Mouse (Mus musculus) lung, embryonic 14.5 days (tissue): ENCODE measurements around the gene Med15. TPM values are rescaled to one million over a fixed set of nuclear protein-coding genes. Genes with fewer than 3 reads are reported as not detected.

ENCODE experiments used
- ATAC-seq: fragments of 200-750 bp; cut with Nextera tagmentation; 2 replicates; pipeline ENCODE4 v1.8.0; 2017; ENCODE audit warnings: mild to moderate bottlenecking, moderate TSS enrichment, moderate library complexity; ENCODE audit not compliant: insufficient read depth
- DNase-seq: peaks from one replicate; pipeline ENCODE4 v3.0.0-alpha.2; 2015
- H3K27ac ChIP-seq: fragments of 300-500 bp; sonication (generic); 2 replicates; pipeline ENCODE4 v1.5.1; 2014; ENCODE audit warnings: low read depth, mild to moderate bottlenecking, moderate library complexity
- H3K27me3 ChIP-seq: fragments of 300-500 bp; sonication (generic); 2 replicates; pipeline ENCODE4 v1.6.1; 2014; ENCODE audit warnings: low read length, control low read depth; ENCODE audit not compliant: insufficient read depth
- H3K36me3 ChIP-seq: fragments of 300-500 bp; sonication (generic); 2 replicates; pipeline ENCODE4 v1.6.1; 2014; ENCODE audit warnings: control low read depth; ENCODE audit not compliant: insufficient read depth
- H3K4me1 ChIP-seq: fragments of 300-500 bp; sonication (generic); 2 replicates; pipeline ENCODE4 v1.6.1; 2014; ENCODE audit warnings: antibody characterized with exemption, control low read depth; ENCODE audit not compliant: insufficient read depth
- H3K4me2 ChIP-seq: fragments of 300-500 bp; sonication (generic); 2 replicates; pipeline ENCODE4 v1.6.1; 2014; ENCODE audit warnings: mild to moderate bottlenecking
- H3K4me3 ChIP-seq: fragments of 300-500 bp; sonication (generic); 2 replicates; pipeline ENCODE4 v1.5.1; 2014; ENCODE audit warnings: low read depth, low read length
- H3K9ac ChIP-seq: fragments of 300-500 bp; sonication (generic); 2 replicates; pipeline ENCODE4 v1.6.1; 2014
- H3K9me3 ChIP-seq: fragments of 300-500 bp; sonication (generic); 2 replicates; pipeline ENCODE4 v1.6.1; 2016; ENCODE audit warnings: low read depth, low read length, control low read depth
- CTCF ChIP-seq: IDR thresholded peaks from 2 replicates; pipeline ENCODE4 v1.5.1; 2016; ENCODE audit warnings: antibody characterized with exemption, low read depth
- WGBS: fragments of 180-500 bp; shearing (Covaris S2); extraction: QIAGEN DNeasy Blood & Tissue Kit; methylation state at CpG from one replicate; pipeline ENCODE4 v1.1.7; 2014; 5-methylcytosine and 5-hydroxymethylcytosine counted together
- polyA plus RNA-seq: library from polyadenylated mRNA; unstranded; fragments of >200 nt; fragmentation: Nextera tagmentation; extraction: Ambion mirVana; gene quantifications from 2 replicates; pipeline ENCODE4 v1.2.1, GENCODE M21; 2014

Med15 gene
- polyA plus RNA-seq, 1 experiment from 2014 or later: 46.0 TPM

DNA sequence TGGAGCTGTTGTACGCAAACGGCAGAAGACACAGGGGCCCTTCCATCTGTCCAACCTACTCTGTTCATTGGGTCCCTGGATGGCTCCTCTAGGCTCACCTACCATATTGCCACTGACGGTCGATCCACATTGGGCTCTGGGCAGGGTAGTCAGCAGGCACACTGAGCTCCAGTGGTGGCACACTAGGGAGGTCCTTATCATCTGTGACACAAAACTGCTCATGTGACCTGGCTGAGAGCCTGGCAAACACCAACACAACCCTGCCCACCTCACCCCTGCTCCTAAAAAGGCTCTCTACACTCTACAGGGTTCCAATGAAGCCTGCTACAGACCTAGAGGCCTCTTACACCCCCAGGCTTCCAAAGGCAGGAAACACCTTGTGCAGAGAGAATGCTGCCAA lies 80.1 kb downstream of the Med15 start:
- Histone ChIP-seq H3K27ac (no peak overlapping the region), H3K9ac (no peak overlapping the region), H3K4me3 (no peak overlapping the region), H3K27me3 (no peaks in the 10 kb centered on the region), H3K4me1 (no peaks in the 10 kb centered on the region), H3K4me2 (no peak overlapping the region), H3K9me3 (no peaks in the 10 kb centered on the region), H3K36me3 (peaks cover 74% of the 10 kb centered on the region)
- WGBS: 90% methylated on average over 4 of the region's 4 CpGs
- ATAC-seq (no peak), DNase-seq (no peak)
- TF ChIP-seq CTCF: no peak

DNA sequence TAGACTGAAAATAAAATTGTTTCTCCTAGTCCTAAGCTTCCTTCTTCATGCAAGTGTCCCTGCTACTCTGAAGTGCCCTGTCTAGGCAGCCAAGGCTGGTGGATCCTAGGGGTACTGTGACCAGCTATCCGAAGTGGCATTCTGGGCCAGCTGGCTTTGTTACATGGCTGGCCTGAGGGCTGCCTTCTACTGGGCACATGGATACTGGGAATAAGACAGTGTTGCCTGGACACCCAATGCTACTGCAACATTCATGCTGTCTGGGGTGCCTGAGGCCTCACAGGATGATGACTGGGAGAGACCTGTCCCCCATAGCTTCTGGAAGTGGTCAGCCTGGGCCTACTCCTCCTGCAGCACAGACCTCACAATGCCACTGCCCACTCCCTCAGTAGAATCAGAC lies 82.0 kb downstream of the Med15 start:
- H3K4me2 ChIP-seq: no peak overlapping the region
- no peak overlapping the region for H3K27ac ChIP-seq
- H3K27me3 ChIP-seq: no peaks in the 10 kb centered on the region
- H3K9me3 ChIP-seq: no peaks in the 10 kb centered on the region
- no peak for ATAC-seq
- H3K36me3 ChIP-seq: peaks cover 59% of the 10 kb centered on the region
- 100% methylated on average over 1 of the region's 1 CpGs for WGBS
- no peak overlapping the region for H3K9ac ChIP-seq
- TF ChIP-seq CTCF: no peak
- H3K4me1 ChIP-seq: no peaks in the 10 kb centered on the region; the same call in 1 of the 2 replicates
- DNase-seq: no peak
- no peak overlapping the region for H3K4me3 ChIP-seq

DNA sequence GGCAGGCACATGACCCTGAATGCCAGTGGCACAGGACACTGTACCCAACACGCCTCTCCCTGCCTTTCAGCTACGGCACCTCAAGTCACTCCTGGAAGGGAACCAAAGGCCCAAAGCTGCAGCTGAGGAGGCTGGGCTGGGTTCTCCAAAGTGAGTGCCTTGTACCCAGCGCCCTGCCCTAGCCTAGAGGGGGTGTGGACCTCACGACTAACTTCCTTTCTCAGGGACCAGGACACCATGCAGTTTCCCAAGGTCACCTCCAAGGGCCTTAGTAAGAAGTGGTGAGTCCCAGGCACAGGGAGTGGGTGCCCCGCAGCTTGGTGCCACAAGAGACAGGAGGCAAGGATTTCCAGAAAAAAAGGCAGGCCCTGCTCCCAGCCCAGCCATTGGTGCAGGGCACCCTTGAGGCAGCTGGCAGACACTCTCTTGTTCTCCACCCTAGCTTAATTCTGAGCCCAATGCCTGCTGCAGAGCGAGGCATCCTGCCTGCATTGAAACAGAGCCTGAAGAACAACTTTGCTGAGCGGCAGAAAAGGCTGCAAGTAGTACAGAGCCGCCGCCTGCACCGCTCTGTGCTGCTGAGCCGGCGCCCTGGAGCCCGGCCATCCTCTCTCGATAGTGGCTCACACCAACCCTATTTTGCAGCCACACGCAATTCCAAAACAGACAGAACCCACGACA lies 82.6 kb downstream of the Med15 start:
- Histone ChIP-seq H3K4me1 (no peaks in the 10 kb centered on the region; the same call in 1 of the 2 replicates), H3K4me2 (no peak overlapping the region), H3K4me3 (no peak overlapping the region), H3K9ac (no peak overlapping the region), H3K9me3 (no peaks in the 10 kb centered on the region), H3K27ac (no peak overlapping the region), H3K27me3 (no peaks in the 10 kb centered on the region), H3K36me3 (peaks cover 52% of the 10 kb centered on the region)
- no peak for DNase-seq
- 87% methylated on average over 16 of the region's 16 CpGs for WGBS
- TF ChIP-seq CTCF: no peak
- ATAC-seq: no peak

DNA sequence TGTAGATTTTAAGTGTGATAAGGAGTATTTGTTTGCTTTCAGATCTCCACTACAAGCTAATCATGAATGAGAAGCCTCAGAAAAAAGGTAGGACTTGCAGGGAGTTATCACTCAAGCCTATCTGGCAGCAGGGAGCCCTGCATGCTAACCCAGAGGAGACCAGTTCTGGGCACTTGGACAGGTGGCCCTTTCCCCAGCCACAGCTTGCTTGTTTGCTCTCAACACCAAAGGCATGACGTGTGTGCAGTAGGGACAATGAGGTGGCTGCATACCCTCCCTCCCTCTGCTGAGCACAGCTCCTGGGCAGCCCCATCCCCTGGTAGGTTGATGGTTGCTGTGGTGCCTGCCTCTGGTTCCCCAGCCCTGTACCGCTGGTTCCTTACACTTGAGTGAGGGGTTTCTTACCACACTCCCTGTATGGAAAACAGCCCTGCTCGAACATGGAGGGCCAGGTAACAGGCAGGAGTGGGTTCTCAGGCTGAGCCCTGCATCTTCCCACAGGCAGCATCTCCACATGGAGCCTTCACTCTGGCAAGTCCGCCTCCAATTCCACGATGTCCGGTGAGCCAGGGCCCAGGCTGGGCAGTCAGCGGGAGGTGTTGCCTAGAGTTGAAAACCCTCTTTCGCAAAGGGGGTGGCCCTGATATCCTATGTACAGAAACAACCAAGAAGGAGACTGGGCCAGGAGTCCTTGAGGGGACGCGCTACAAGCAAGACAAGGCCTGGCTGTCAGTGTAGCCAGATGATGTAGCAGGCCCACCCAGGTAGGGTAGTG lies 84.9 kb downstream of the Med15 start:
- no peak overlapping the region for H3K4me2 ChIP-seq
- ATAC-seq: no peak
- TF ChIP-seq CTCF: no peak

DNA sequence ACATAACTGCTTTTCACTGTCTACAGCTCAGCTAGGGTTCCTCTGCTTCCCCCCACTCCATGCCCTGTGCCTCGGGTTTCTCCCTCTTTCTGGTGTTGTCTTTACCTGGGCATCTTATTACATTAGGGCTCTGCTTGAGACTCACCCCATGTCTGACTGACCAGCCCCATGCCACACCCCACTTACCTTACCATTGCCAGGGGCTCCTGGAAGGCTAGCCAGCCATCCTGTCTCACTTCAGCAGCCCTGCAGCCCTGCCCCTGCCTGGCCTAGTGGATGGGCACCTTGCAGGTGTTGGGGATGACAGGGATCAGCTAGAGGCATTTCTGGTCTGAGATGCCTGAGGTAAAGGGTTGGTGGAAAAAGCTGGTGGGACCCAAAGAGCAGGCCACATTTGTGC lies 85.5 kb downstream of the Med15 start:
- H3K36me3 ChIP-seq: peaks cover 36% of the 10 kb centered on the region
- no peak overlapping the region for H3K27ac ChIP-seq
- peak overlapping the region; percentile 53 for H3K4me3 ChIP-seq
- WGBS: 4% methylated on average over 1 of the region's 1 CpGs
- ATAC-seq: no peak
- peak overlapping the region; percentile 80 for H3K4me2 ChIP-seq
- H3K9ac ChIP-seq: no peak overlapping the region
- TF ChIP-seq CTCF: no peak
- DNase-seq: no peak
- H3K27me3 ChIP-seq: no peaks in the 10 kb centered on the region
- no peaks in the 10 kb centered on the region; the same call in 1 of the 2 replicates for H3K4me1 ChIP-seq
- no peaks in the 10 kb centered on the region for H3K9me3 ChIP-seq

More for the DNA sequence above, 84.9 kb downstream of the Med15 start:
- no peak for DNase-seq
- Histone ChIP-seq H3K27ac (no peak overlapping the region), H3K4me3 (no peak overlapping the region), H3K4me1 (no peaks in the 10 kb centered on the region; the same call in 1 of the 2 replicates), H3K36me3 (peaks cover 36% of the 10 kb centered on the region), H3K9me3 (no peaks in the 10 kb centered on the region), H3K27me3 (no peaks in the 10 kb centered on the region), H3K9ac (no peak overlapping the region)
- WGBS: 79% methylated on average over 10 of the region's 10 CpGs

DNA sequence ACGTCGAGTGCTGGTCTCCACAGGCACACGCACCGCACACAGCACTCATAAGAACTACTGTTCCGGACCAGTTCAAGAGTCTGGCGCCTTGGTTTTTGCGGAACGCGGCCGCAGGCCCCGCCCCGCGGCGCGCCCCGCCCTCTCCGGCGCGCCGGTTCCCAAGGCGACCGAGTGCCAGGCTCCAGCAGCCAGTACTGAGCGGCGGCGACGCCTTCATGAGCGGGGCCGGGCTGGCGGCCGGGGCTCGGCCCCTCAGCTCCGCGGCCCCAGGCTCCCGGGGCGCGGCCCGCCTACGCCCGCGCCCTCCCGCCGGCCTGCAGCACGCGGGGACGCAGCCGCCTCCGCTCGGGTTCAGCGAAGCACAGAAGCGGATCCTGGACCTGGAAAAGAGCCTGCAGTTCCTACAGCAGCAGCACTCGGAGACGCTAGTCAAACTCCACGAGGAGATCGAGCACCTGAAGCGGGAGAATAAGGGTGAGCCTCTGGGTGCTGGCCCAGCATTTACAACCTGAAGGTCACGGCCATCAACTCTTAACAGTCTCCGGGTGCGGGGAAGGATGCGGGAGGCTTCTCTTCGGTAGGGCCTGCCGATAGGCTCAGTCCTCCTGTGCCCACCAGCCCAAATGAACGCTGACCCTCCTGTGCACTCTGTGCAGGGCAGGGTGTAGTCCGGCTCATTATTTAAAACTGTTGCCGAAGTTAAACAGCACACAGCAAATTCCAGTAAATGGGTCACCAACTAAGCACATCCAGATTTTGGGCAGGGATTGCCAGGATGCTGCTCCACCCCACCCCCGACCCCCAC lies 86.2 kb downstream of the Med15 start, which contains the start of gene Ccdc74a:
Gene Ccdc74a (plus strand): TSS at position 161 of the 805 bp plus-strand sequence.
- peaks cover 35% of the 10 kb centered on the region for H3K36me3 ChIP-seq
- no peaks in the 10 kb centered on the region for H3K27me3 ChIP-seq
- 2% methylated on average over 65 of the region's 65 CpGs for WGBS
- peak within 1 kb of the TSS; percentile 80 for H3K4me2 ChIP-seq
- no peaks in the 10 kb centered on the region; the same call in 1 of the 2 replicates for H3K4me1 ChIP-seq
- H3K9me3 ChIP-seq: no peaks in the 10 kb centered on the region
- peak within 1 kb of the TSS; percentile 53 for H3K9ac ChIP-seq
- ATAC-seq (peak; percentile 97), DNase-seq (peak; percentile 94)
- H3K4me3 ChIP-seq: peak within 1 kb of the TSS; percentile 53
- H3K27ac ChIP-seq: peak within 1 kb of the TSS; percentile 50; the same call in 1 of the 2 replicates
- no peak for TF ChIP-seq CTCF
